Mouse (Mus musculus): ENCODE measurements around the gene BC028528.

DNA sequence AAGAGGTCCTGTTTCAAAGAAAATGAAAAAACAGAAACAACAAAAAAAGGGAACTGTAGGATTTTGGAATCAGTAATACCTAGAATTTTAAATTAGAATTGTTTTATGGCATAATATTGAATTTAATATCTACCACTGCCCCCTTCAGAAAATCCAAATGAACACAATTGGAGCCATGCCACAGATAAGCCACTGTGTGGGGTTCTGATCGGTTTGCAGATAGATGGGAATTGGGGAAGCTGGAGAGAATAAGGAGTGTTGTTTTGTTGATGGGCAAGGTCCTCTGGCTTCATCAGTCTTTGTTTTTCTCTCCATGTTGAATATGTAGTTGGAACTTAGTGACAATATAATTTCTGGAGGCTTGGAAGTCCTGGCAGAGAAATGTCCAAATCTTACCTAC is 42.6 kb upstream of the BC028528 start:
- TF ChIP-seq POLR2A (IDR thresholded peaks at IDR 0.05; ENCODE audit: borderline replicate concordance, low read depth, low read length) (no peak), CTCF (IDR thresholded peaks at IDR 0.05; ENCODE audit: low read depth, low read length) (no peak)

Measured in bone marrow macrophage, adult 2 months (primary cell).